Mouse (Mus musculus) spleen, postnatal 10 days (tissue): Measurements from ENCODE around the gene Gm10837.

Experiments
- DNase-seq, 2 experiments: peaks; one replicate each; pipeline ENCODE4 v3.0.0; 2021 to 2022; ENCODE audit warnings: low spot score in 2 of 2

Gene Gm10837

GRCm38 (mm10) chr14:122479461-122480109 lies 10.8 kb upstream of the Gm10837 start:
- DNase-seq = no peak

- no peak for DNase-seq
These were observed 10.0 kb upstream of the Gm10837 start for GRCm38 (mm10) chr14:122480355-122480754.

- DNase-seq = no peak
These were observed 9.2 kb upstream of the Gm10837 start for GRCm38 (mm10) chr14:122481181-122481580.

- no peak for DNase-seq
These were observed 8.0 kb upstream of the Gm10837 start for GRCm38 (mm10) chr14:122482081-122483023.

- no peak for DNase-seq
These were observed 7.4 kb upstream of the Gm10837 start for GRCm38 (mm10) chr14:122483024-122483385.

- no peak for DNase-seq
These were observed 6.6 kb upstream of the Gm10837 start for GRCm38 (mm10) chr14:122483556-122484421.

GRCm38 (mm10) chr14:122484458-122484843 lies 5.9 kb upstream of the Gm10837 start:
- no peak for DNase-seq

GRCm38 (mm10) chr14:122484844-122485551 lies 5.4 kb upstream of the Gm10837 start:
- DNase-seq = no peak

- DNase-seq = no peak
These were observed 4.7 kb upstream of the Gm10837 start for GRCm38 (mm10) chr14:122485635-122486181.

GRCm38 (mm10) chr14:122486611-122487010 lies 3.8 kb upstream of the Gm10837 start:
- DNase-seq = no peak

GRCm38 (mm10) chr14:122487366-122487765 lies 3.0 kb upstream of the Gm10837 start:
- no peak for DNase-seq

- DNase-seq = no peak
These were observed 1.3 kb upstream of the Gm10837 start for GRCm38 (mm10) chr14:122489041-122489440.

GRCm38 (mm10) chr14:122489686-122490414 lies 536 bp upstream of the Gm10837 start:
- no peak for DNase-seq

- no peak for DNase-seq
These were observed 1.1 kb downstream of the Gm10837 start for GRCm38 (mm10) chr14:122491521-122491920.

GRCm38 (mm10) chr14:122492015-122492414 lies 1.6 kb downstream of the Gm10837 start:
- no peak for DNase-seq

GRCm38 (mm10) chr14:122509058-122509457 lies 18.7 kb downstream of the Gm10837 start:
- no peak for DNase-seq

- DNase-seq = no peak
These were observed 21.1 kb downstream of the Gm10837 start for GRCm38 (mm10) chr14:122511519-122511918.

- DNase-seq = no peak
These were observed 23.2 kb downstream of the Gm10837 start for GRCm38 (mm10) chr14:122513511-122514036.

GRCm38 (mm10) chr14:122528475-122528874 lies 38.1 kb downstream of the Gm10837 start:
- DNase-seq = no peak
